Comparison of ENCODE assay signal across 27 mouse cellular contexts in genomic region chr3:87422386-87422910, GRCm38 (mm10). TPM values are rescaled to one million over a fixed set of nuclear protein-coding genes. Genes with fewer than 3 reads are reported as not detected.
DNase-seq lines count a peak whose midpoint lies in the region; ATAC-seq and TF ChIP-seq lines count a peak whose summit lies in the region.
"Had no signal": no experiment of that assay in that cellular context is flagged by ENCODE, and none has a peak within 500 bp of the region (broad histone marks: within the 10 kb centered on the region; RNA-seq: fewer than 3 reads in every experiment).

No protein-coding gene starts in this region.

- no peak for TF ChIP-seq POLR2A in heart, adult 2 months (IDR thresholded peaks at IDR 0.05; ENCODE audit: insufficient read depth, low read depth, low read length)
- no peak for TF ChIP-seq POLR2A in spleen, adult 2 months (IDR thresholded peaks at IDR 0.05; ENCODE audit: low read depth, low read length)

- H3K36me3 ChIP-seq in heart, adult 2 months (ENCODE audit: control insufficient read depth, insufficient read depth, low read length), result no peaks in the 10 kb centered on the region
- H3K36me3 ChIP-seq in heart, embryonic 11.5 days (ENCODE audit: control insufficient read depth, insufficient read depth, low read length), result no peaks in the 10 kb centered on the region
- H3K36me3 ChIP-seq in spleen, adult 2 months (ENCODE audit: control insufficient read depth, insufficient read depth, low read length), result no peaks in the 10 kb centered on the region
- H3K36me3 ChIP-seq: hindbrain, embryonic 10.5 days; limb, embryonic 15.5 days; lung, embryonic 15.5 days; midbrain, embryonic 13.5 days had no signal

- no peak overlapping the region for H3K4me3 ChIP-seq in heart, adult 2 months
- H3K4me3 ChIP-seq in heart, embryonic 11.5 days (ENCODE audit: low read depth, low read length), result no peak overlapping the region
- H3K4me3 ChIP-seq in spleen, adult 2 months (ENCODE audit: extremely low read depth, insufficient read depth, insufficient read length), result no peak overlapping the region
- H3K4me3 ChIP-seq: hindbrain, embryonic 10.5 days; layer of hippocampus, adult 2 months; limb, embryonic 15.5 days; lung, embryonic 15.5 days; midbrain, embryonic 13.5 days; myocyte had no signal

- no peak for DNase-seq in heart, adult 2 months
- DNase-seq in spleen, adult 2 months (ENCODE audit: low read depth in 1 of 2, low spot score in 2 of 2), result no peak
- DNase-seq in spleen, postnatal 4 days (ENCODE audit: low spot score in 2 of 2), result no peak
- DNase-seq in layer of hippocampus, adult 9-10 months (ENCODE audit: low spot score), result no peak
- DNase-seq: adrenal gland, postnatal 10 days; gastrocnemius, postnatal 10 days; kidney, postnatal 14 days; right cerebral cortex, postnatal 14 days; thymus, postnatal 14 days had no signal

- WGBS in heart, adult 2 months, result 73% methylated on average over 4 of the region's 4 CpGs
- WGBS in heart, embryonic 11.5 days (ENCODE audit: insufficient replicate concordance), result 81% methylated on average over 4 of the region's 4 CpGs
- 88% methylated on average over 4 of the region's 4 CpGs for WGBS in spleen, adult 2 months

- no peak overlapping the region for H3K4me2 ChIP-seq in heart, embryonic 11.5 days
- H3K4me2 ChIP-seq: limb, embryonic 15.5 days; lung, embryonic 15.5 days; midbrain, embryonic 13.5 days had no signal

- peak; percentile 6; the same call in 1 of the 2 replicates for TF ChIP-seq CTCF in heart, adult 2 months (IDR thresholded peaks at IDR 0.05)
- TF ChIP-seq CTCF in spleen, adult 2 months (IDR thresholded peaks at IDR 0.05; ENCODE audit: extremely low read depth, insufficient read depth, insufficient read length, insufficient replicate concordance), result 0 out of 2 replicates have a peak, but pooled peaks have one; percentile 14

- intact Hi-C loops in heart, adult 2 months (cut with DNase I), result no loop called here

- no peaks in the 10 kb centered on the region for H3K79me2 ChIP-seq in heart, adult 2 months (replicated peaks; ENCODE audit: control insufficient read depth, insufficient read depth, low read length)

- no peaks in the 10 kb centered on the region for H3K27me3 ChIP-seq in heart, adult 2 months (ENCODE audit: control insufficient read depth, insufficient read depth, low read length)
- no peaks in the 10 kb centered on the region for H3K27me3 ChIP-seq in heart, embryonic 11.5 days (ENCODE audit: control insufficient read depth, insufficient read depth, low read length)
- no peaks in the 10 kb centered on the region for H3K27me3 ChIP-seq in spleen, adult 2 months (ENCODE audit: control insufficient read depth, insufficient read depth, low read length)
- H3K27me3 ChIP-seq: limb, embryonic 15.5 days; lung, embryonic 15.5 days; midbrain, embryonic 13.5 days had no signal

- no peaks in the 10 kb centered on the region for H3K4me1 ChIP-seq in heart, adult 2 months (ENCODE audit: control insufficient read depth, insufficient read depth, low read length)
- no peaks in the 10 kb centered on the region for H3K4me1 ChIP-seq in heart, embryonic 11.5 days (ENCODE audit: control insufficient read depth, insufficient read depth, low read length)
- H3K4me1 ChIP-seq in spleen, adult 2 months (ENCODE audit: control insufficient read depth, insufficient read depth, insufficient read length), result peaks cover 6% of the 10 kb centered on the region; the same call in 1 of the 2 replicates
- H3K4me1 ChIP-seq: hindbrain, embryonic 10.5 days; limb, embryonic 15.5 days; lung, embryonic 15.5 days; midbrain, embryonic 13.5 days had no signal

- no peaks in the 10 kb centered on the region for H3K9me3 ChIP-seq in heart, embryonic 11.5 days (replicated peaks; ENCODE audit: control insufficient read depth, low read length)
- H3K9me3 ChIP-seq: hindbrain, embryonic 10.5 days; limb, embryonic 15.5 days; lung, embryonic 15.5 days; midbrain, embryonic 13.5 days had no signal

- H3K9ac ChIP-seq in heart, adult 2 months (ENCODE audit: low read depth, low read length), result no peak overlapping the region
- H3K9ac ChIP-seq in heart, embryonic 11.5 days (ENCODE audit: low read depth, low read length), result no peak overlapping the region
- H3K9ac ChIP-seq: limb, embryonic 15.5 days; lung, embryonic 15.5 days; midbrain, embryonic 13.5 days had no signal

- no peak for ATAC-seq in heart, embryonic 11.5 days (replicated peaks; ENCODE audit: insufficient number of reproducible peaks, low FRiP score, low TSS enrichment)
- 0 out of 2 replicates have a peak, but pooled peaks have one; percentile 35 for ATAC-seq in granulocyte monocyte progenitor cell, adult 5-6 weeks (replicated peaks; ENCODE audit: poor library complexity, severe bottlenecking)
- no peak for ATAC-seq in erythroid progenitor cell, adult 5-6 weeks (replicated peaks; ENCODE audit: low FRiP score, poor library complexity, severe bottlenecking)
- ATAC-seq: activated CD4-positive, CD25-positive, alpha-beta regulatory T cell, adult 4 months; forebrain, embryonic 14.5 days; hindbrain, postnatal 0 days; intestine, postnatal 0 days; midbrain, embryonic 13.5 days had no signal

- no peak overlapping the region for H3K27ac ChIP-seq in heart, adult 2 months
- H3K27ac ChIP-seq in heart, embryonic 11.5 days (ENCODE audit: low read depth, low read length), result no peak overlapping the region
- H3K27ac ChIP-seq in spleen, adult 2 months (ENCODE audit: insufficient read depth, low read length), result no peak overlapping the region
- H3K27ac ChIP-seq: hindbrain, embryonic 10.5 days; hindbrain, postnatal 0 days; layer of hippocampus, adult 2 months; limb, embryonic 15.5 days; lung, embryonic 15.5 days; midbrain, embryonic 13.5 days had no signal

- no peak for TF ChIP-seq EP300 in heart, adult 2 months (IDR thresholded peaks at IDR 0.05; ENCODE audit: insufficient read depth, low read depth, low read length)

RNA-seq across cellular contexts. Expression of gene Fcrl5, which starts 13.1 kb away (rescaled TPM):
- under 1 TPM in 1 of 2 experiments, not detected in 1; 0.14 TPM for total RNA-seq in heart, adult 2 months (2021)
- 0.14 TPM in 1 of 2 replicates, not detected in the other for polyA plus RNA-seq in heart, adult 2 months (2012; rRNA removed)
- not detected in 2 replicates for polyA plus RNA-seq in heart, embryonic 11.5 days (2014; fragmentation: Nextera tagmentation; extraction: Ambion mirVana)
- 7.2 and 9.2 TPM in 2 replicates for polyA plus RNA-seq in spleen, adult 2 months (2012; rRNA removed)
- not detected in 2 replicates for total RNA-seq in granulocyte monocyte progenitor cell, adult 5-6 weeks (2014; fragmentation: Nextera tagmentation)
- 0.21 TPM in 1 of 2 replicates, not detected in the other for total RNA-seq in granulocyte monocyte progenitor cell, adult 5-6 weeks (2017)
- total RNA-seq in erythroid progenitor cell, adult 5-6 weeks (2015; ENCODE audit: low replicate concordance), result 1.1 TPM in 1 of 2 replicates, not detected in the other
- 0.08 TPM in 1 of 2 replicates, not detected in the other for total RNA-seq in erythroid progenitor cell, adult 5-6 weeks (2017; ENCODE audit: low replicate concordance)
- total RNA-seq: adrenal gland, postnatal 10 days; gastrocnemius, postnatal 10 days; hindbrain, postnatal 0 days; layer of hippocampus, adult 2 months had no signal
- polyA plus RNA-seq: activated CD4-positive, CD25-positive, alpha-beta regulatory T cell, adult 4 months; cortical plate, adult 2 months; embryonic facial prominence, embryonic 11.5 days; forebrain, embryonic 14.5 days; heart, postnatal 0 days; hindbrain, embryonic 10.5 days; hindbrain, postnatal 0 days; intestine, postnatal 0 days; limb, embryonic 15.5 days; lung, embryonic 15.5 days; midbrain, embryonic 13.5 days; myocyte; neural tube, embryonic 14.5 days; testis, adult 2 months had no signal

RNA-seq across cellular contexts. Expression of gene Fcrl1, which starts 46.3 kb away (rescaled TPM):
- total RNA-seq in heart, adult 2 months (2021), result under 1 TPM in 1 of 2 experiments, not detected in 1; 0.45 TPM
- polyA plus RNA-seq in heart, adult 2 months (2012; rRNA removed), result 0.41 and 0.78 TPM in 2 replicates
- 0.48 TPM in 1 of 2 replicates, not detected in the other for polyA plus RNA-seq in heart, embryonic 11.5 days (2014; fragmentation: Nextera tagmentation; extraction: Ambion mirVana)
- 50.2 and 55.5 TPM in 2 replicates for polyA plus RNA-seq in spleen, adult 2 months (2012; rRNA removed)
- 2.1 and 4.1 TPM in 2 replicates for total RNA-seq in granulocyte monocyte progenitor cell, adult 5-6 weeks (2014; fragmentation: Nextera tagmentation)
- 0.69 and 0.82 TPM in 2 replicates for total RNA-seq in granulocyte monocyte progenitor cell, adult 5-6 weeks (2017)
- total RNA-seq in erythroid progenitor cell, adult 5-6 weeks (2015; ENCODE audit: low replicate concordance), result 5.0 and 9.7 TPM in 2 replicates
- total RNA-seq in erythroid progenitor cell, adult 5-6 weeks (2017; ENCODE audit: low replicate concordance), result 0.08 and 0.64 TPM in 2 replicates
- total RNA-seq: gastrocnemius, postnatal 10 days had no signal
- polyA plus RNA-seq: embryonic facial prominence, embryonic 11.5 days; hindbrain, postnatal 0 days; lung, embryonic 15.5 days; myocyte; neural tube, embryonic 14.5 days; testis, adult 2 months had no signal
